Mouse (Mus musculus): ENCODE results near the gene Lrrc45.

DNA sequence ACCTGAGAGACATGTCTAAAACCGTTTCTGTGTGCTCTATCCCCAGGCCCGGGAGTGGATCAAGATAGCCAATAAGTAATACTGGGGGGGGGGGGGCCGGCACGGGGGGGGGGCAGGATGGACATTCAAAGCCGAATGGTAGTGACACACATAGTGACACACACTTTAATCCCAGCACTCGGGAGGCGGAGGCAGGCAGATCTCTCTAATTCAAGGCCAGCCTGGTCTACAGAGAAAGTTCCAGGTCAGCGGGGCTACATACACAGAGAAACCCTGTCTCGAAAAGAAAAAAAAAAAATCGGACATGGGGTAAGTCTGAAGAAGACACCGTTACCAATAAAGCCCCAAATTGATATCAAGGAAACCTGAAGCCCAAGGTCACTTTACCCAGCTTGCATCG, 13.8 kb downstream of the Lrrc45 start:
- no peak for TF ChIP-seq POLR2A (IDR thresholded peaks at IDR 0.05; ENCODE audit: low read depth, low read length)
- no peak for TF ChIP-seq CTCF (IDR thresholded peaks at IDR 0.05; ENCODE audit: extremely low read depth, insufficient read depth, insufficient read length, insufficient replicate concordance)

All from spleen, adult 2 months (tissue).